Mouse (Mus musculus): ENCODE results near the gene Gle1. TPM values are rescaled to one million over a fixed set of nuclear protein-coding genes. Genes with fewer than 3 reads are reported as not detected.

The Gle1 gene
- 62.7 and 85.8 TPM in 2 replicates for polyA plus RNA-seq (2012)

GRCm38 (mm10) chr2:29934906-29935599, at the start of gene Gle1:
Gle1 (plus strand) TSS chr2:29935426.
- TF ChIP-seq GATA1 (IDR thresholded peaks at IDR 0.05; ENCODE audit: low read length): no peak

DNA sequence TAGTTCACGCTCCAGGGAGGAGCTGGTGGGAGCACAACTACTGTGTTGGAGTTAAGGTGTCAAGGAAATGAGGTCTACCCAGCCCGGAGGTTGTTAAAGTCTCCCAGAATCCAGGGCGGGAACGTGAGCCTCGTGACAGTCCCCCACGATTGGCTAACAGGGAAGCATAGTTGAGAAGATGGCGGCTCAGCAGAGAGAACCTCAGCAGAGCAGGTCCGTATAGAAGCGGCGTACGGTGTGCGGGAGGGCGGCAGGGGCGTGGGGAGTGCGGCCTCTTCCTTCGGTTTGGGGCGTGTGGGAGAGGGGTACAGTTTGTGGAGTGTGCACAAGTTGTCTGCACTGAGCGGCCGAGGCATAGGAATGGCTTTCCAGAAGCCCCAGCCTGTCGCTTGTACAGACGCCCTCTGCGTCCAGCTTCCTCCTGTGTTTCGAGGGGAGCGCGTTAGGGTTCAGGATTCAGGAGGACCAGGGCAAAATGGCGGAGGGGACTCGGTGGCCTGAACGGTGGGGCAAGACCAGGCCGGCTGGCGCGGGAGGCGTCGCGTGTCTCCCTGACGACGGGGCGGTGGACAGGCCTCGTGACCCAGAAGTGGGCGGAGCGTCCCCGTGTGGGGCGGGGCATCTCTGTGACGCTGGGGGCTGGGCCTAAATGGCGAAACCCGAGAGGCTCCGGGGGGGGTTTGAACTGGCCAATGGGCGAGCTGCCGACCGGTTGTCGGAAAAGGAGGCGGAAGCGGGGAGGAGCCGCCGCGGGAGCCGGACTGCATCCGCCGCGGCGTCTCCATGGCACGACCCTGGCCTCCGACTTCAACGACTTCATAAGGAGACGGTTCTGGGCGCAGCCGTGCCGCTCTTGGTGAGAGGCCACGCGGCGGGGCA, 45.9 kb upstream of the Gle1 start, which contains the start of gene Odf2:
TSS of gene Odf2 (plus strand) at position 156 of the 879 bp plus-strand sequence.
- TF ChIP-seq GATA1 (IDR thresholded peaks at IDR 0.05; ENCODE audit: low read length): no peak

GRCm38 (mm10) chr2:29889991-29890833, 45.0 kb upstream of the Gle1 start:
- TF ChIP-seq GATA1 (IDR thresholded peaks at IDR 0.05; ENCODE audit: low read length): no peak

DNA sequence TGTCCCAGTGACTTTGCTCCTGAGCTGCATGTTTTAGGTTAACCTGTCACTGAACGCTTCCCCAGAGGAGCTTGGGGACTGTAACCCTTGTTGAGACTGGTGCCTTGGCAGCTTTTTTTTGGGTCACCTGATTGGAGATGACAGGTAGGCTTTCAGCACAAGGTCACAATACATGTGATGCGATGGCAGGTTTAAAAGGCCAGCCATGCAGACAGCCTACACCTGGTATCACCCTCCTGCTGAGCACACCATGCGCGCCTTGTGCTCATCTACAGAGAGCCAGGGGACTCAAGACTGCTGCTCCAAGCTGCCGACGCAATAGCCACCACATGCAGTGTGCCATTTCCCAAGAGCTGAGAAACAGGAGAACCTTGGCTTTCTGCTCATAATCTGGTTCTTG, 43.5 kb upstream of the Gle1 start:
- TF ChIP-seq GATA1 (IDR thresholded peaks at IDR 0.05; ENCODE audit: low read length): no peak

DNA sequence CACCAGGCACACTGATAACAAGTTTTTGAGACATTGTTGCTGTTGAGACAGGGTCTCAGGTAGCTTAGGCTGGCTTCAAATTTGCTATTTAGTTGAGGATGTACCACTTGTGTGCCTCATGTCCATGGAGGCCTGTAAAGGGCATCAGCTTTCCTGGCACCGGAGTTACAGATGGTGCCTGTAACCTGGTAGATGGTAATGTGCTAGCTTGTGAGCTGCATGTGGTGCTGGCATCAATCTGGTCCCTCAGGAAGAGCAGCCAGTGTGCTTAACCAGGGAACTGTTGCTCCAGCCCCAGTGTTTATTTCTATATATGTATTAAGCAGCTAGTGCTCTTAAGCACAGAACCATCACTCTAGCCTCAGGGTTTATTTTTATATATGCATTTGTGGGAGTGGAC, 39.2 kb upstream of the Gle1 start:
- TF ChIP-seq GATA1 (IDR thresholded peaks at IDR 0.05; ENCODE audit: low read length): no peak

- TF ChIP-seq GATA1 (IDR thresholded peaks at IDR 0.05; ENCODE audit: low read length): no peak
Measured at GRCm38 (mm10) chr2:29897366-29897765, 37.9 kb upstream of the Gle1 start.

- TF ChIP-seq GATA1 (IDR thresholded peaks at IDR 0.05; ENCODE audit: low read length): no peak
Measured at GRCm38 (mm10) chr2:29898081-29898480, 37.1 kb upstream of the Gle1 start.

GRCm38 (mm10) chr2:29902194-29902593, 33.0 kb upstream of the Gle1 start:
- TF ChIP-seq GATA1 (IDR thresholded peaks at IDR 0.05; ENCODE audit: low read length): no peak

DNA sequence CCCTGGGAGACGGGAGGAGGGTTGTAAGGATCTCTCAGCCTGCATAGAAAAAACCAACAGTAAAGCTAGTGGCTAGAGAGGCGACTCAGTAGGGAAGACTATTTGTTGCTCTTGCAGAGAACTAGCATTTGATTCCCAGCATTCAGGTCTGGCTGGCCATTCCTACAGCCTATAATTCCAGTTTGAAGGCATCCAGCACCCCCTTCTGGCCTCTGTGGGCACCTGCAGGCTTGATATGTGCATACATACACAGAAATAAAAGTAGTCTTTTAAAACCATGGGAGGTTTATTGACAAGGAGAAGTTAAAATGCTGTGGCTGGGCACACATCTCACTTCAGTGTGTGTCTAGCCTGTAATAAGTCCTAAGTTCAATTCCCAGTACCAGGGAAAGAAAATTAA, 25.2 kb upstream of the Gle1 start:
- TF ChIP-seq GATA1 (IDR thresholded peaks at IDR 0.05; ENCODE audit: low read length): no peak

GRCm38 (mm10) chr2:29917621-29918020, 17.6 kb upstream of the Gle1 start:
- TF ChIP-seq GATA1 (IDR thresholded peaks at IDR 0.05; ENCODE audit: low read length): no peak

DNA sequence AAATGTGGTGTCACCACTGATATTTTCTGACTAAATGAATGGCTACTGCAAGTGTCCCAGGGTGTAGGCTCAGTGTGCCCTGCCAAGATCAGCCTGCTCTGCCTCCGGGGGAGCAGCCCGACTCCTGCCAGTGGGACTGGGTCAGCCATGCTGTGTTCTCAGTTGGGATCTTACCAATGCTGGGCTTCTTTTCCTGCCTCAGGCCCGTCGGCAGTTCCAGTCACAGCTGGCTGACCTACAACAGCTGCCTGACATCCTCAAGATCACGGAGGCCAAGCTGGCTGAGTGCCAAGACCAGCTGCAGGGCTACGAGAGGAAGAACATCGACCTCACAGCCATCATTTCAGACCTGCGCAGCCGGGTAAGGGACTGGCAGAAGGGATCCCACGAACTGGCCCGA, 13.2 kb upstream of the Gle1 start:
- no peak for TF ChIP-seq GATA1 (IDR thresholded peaks at IDR 0.05; ENCODE audit: low read length)

GRCm38 (mm10) chr2:29926542-29926941, 8.7 kb upstream of the Gle1 start:
- no peak for TF ChIP-seq GATA1 (IDR thresholded peaks at IDR 0.05; ENCODE audit: low read length)

DNA sequence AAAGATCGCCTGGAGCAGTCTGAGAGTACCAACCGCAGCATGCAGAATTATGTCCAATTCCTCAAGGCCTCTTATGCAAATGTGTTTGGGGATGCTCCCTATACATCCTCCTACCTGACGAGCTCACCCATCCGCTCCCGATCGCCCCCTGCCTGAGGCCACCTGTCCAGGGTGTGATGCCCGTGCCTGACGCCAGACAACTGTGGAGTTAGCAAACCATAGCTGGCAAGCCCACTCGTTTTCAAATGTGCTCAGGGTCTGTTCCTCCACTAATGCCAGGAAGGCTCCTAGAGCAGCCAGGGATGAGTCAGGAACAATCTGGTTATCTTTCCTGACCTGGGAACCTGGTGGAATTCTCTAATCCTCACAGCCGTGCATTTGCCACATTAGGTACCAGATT, 4.7 kb upstream of the Gle1 start:
- TF ChIP-seq GATA1 (IDR thresholded peaks at IDR 0.05; ENCODE audit: low read length): no peak

DNA sequence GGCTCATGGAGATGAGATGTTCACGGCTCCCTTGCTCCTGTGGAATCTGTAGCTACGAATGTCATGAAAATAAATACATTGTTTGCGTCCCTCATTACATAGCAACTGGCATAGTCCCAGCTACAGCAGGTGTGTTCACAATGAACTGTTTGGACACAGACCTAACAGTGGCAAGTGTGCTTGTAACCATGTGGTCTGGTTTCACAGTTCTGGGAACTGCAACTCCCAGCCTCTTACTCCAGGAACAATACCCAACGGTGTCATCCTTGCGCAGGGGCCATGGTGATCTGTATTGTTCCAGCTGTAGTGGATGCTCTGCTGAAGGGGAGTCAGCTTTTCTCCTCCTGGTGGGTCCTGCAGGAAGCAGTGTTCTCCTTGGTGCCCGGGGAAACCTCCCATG, 4.0 kb upstream of the Gle1 start:
- TF ChIP-seq GATA1 (IDR thresholded peaks at IDR 0.05; ENCODE audit: low read length): no peak

DNA sequence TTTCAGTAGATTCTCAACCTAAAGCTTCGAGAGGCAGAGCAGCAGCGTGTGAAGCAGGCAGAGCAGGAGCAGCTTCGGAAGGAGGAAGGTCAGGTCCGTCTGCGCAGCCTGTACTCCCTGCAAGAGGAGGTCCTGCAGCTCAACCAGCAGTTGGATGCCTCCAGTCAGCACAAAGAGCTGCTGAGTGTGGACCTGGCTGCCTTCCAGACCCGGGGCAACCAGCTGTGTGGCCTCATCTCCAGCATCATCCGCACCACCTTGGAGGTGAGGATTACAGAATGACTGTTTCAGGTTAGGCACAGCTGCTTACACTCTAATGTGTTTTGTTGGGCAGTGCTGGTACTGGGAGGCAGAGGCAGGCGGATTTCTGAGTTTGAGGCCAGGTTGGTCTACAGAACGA, 4.8 kb downstream of the Gle1 start:
- no peak for TF ChIP-seq GATA1 (IDR thresholded peaks at IDR 0.05; ENCODE audit: low read length)

DNA sequence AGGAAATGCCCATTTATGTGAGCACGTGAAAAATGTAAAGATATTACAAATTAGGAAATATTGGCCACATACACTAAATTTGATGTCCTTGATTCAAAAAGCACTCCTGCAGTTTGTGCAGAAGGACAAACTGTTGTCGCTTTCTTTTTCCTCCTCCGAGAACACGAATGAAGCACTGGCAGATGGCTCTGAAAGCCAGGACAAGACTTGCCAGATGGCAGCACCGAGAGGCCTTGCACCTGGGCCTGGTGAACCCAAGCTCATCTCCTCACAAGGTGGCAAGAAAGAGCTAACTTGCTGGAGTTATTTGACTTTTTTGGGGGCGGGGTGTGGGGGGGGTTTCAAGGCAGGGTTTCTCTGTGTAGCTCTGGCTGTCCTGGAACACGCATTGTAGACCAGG, 5.6 kb downstream of the Gle1 start:
- no peak for TF ChIP-seq GATA1 (IDR thresholded peaks at IDR 0.05; ENCODE audit: low read length)
